Mouse (Mus musculus): ENCODE results near the gene Zgpat.

Gene Zgpat

DNA sequence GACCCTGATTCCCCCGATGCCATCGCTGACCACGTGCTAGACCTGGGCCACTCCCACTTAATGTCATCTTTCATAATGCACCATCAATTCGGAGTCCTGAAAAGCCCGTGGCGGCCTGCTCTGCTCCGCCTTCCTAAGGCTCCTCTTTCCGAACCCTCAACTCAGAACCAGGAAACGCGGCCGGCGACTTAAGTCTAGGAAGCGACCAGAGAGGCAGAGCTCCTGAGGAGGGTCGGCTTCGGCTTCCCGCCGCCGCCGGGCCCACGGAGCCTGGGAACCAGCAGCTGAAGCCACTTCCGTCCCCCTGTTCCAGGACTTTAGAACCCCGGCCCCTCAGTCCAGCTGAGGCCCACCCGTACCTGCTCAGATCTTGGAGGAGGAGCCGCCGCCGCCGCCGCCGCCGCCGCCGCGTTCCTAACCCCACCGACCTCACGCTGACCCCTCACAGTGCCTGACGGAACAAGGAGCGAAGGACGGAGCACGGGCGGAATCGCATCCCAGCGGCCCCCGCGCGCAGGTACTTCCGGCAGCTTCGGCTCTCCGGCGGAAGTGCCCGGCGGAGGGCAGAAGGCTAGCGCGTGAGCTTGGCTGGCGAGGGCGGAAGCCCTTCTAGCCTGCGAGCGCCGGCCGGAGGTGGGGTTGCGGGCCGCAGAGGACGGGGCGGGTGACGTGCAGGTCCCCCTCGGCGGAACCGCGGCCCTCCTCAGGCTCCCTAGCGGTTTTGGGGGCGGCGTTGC, at the start of gene Zgpat, which contains the start of gene Arfrp1:
TSS of gene Zgpat (plus strand) at position 69 of the 737 bp plus-strand sequence.
TSS of gene Arfrp1 (minus strand) at position 545 of the 737 bp plus-strand sequence.
- DNase-seq (ENCODE audit: low spot score in 2 of 2) = peak; percentile 80 to 84

DNA sequence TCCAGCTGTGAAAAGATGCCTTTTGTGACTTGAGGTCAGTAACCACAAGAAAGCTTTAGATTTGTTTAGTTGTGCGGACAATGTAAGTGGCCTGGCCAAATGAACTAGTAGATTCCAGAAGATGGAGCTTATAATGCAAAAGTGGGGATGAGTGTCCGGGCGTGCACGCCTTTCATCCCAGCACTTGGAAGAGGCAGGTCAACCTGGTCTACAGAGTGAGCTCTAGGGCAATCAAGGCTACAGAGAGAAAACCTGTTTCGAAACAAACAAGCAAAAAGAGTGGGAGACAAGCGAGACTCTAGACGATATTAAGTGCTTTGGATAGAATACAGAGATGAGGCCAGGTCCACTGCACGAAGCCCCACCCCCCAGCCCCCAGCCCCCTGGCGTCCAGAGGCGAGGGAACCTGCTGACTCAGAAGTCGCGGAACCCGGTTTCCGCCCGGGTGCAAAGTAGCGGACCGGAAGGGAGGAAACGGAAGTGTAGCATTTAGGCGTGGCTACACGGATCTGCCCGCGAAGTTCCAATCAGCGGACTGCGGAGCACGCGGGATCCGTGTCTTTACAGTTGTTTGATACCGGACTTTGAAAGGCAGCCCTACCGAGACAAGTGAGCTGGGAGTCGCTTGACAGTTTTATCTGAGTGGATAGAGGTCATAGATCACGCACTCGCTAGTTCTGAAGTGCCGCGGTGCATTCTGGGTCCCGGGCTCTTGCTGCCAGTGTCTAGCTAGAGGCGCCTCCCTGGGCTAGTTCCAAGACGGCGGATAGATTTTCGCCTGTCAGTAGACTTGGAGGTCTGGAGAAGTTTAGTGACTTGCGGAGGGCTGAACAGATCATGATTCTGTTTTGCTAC, 45.3 kb upstream of the Zgpat start, which contains the start of gene Rtel1:
TSS of gene Rtel1 (plus strand) at position 492 of the 855 bp plus-strand sequence.
- peak; percentile 71 to 78 for DNase-seq (ENCODE audit: low spot score in 2 of 2)

DNA sequence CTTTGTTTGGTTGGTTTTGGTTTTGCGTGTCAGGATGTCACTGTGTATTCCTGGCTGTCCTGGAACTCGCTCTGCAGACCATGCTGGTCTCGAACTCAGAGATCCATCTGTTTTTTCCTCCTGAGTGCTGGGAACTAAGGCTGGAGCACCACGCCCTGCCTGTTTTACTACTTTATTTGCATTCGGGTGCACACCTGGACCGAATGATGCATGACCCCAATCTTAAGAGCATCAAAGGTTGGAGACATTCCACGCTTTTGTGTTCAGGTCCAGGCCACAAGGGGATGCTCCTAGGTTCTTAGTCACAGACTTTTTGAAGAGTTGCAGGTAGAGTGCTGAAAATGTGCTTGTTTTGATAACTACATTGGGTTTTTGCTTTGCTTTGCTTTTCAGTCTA, 44.6 kb upstream of the Zgpat start:
- no peak for DNase-seq (ENCODE audit: low spot score in 2 of 2)

DNA sequence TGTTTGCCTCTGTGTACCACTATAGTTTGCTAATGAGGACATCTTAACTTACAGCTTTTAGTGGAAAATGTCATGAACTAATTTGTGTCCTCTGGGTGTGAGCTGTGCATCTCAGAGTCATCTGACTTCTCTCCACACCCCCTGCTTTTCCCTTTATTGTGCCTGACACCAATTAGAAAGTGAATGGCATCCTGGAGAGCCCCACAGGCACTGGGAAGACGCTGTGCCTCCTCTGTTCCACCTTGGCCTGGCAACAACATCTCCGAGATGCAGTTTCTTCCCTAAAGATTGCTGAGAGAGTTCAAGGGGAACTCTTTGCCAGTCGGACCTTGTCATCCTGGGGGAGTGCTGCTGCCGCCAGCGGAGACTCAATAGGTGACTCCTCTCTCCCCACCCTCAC, 42.6 kb upstream of the Zgpat start:
- no peak for DNase-seq (ENCODE audit: low spot score in 2 of 2)

DNA sequence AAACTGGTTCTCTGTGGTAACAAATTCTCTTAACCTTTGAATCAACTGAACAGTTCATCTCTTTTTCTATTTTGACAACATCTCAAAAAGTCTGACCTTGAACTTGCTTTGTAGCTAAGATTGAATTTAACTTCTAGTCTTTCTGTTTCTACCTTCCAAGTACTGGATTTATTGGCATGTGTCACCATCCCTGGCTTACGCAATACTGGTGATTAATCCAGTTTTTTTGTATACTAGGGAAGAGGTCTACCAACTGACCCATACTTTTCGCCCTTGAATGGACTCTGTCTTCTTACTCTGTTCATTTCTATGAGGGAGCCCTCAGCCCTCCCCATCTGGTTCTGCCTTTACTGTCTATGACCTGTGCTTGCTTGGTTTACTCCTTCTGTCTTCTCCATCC, 38.6 kb upstream of the Zgpat start:
- DNase-seq (ENCODE audit: low spot score in 2 of 2) = no peak

DNA sequence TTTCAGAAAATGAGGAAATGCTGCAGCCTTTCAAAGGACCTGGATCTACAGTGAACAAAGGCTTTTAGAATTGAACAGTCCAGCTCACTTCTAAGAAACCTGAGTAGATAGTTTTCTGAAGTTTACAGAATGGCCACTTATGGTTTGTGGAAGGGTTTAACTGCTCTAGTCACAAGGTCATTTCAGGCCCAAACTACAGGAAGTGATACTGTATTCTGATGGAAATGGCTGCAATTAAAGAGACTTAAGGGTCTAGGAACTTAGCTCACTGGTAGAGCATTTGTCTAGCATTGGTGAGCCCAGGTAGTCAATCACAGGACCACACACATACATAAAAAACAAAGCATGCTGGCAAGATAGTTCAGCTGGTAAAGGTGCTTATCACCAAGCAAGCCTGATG, 32.2 kb upstream of the Zgpat start:
- DNase-seq (ENCODE audit: low spot score in 2 of 2) = no peak

DNA sequence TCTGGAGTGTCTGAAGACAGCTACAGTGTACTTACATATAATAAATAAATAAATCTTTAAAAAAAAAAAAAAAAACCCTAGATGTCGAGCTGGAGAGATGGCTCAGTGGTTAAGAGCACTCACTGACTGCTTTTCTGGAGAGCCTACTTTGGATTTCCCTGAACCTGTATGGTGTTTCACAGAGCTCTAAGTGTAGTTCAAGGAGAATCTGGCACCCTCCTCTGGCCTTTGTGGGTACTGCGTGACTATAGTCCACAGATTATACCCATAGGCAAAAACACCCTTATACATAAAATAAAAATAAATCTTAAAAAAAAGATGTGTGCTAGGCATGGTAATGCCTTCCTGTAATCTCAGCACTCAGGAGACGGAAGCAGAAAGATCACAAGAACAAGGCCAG, 30.7 kb upstream of the Zgpat start:
- peak; percentile 58 to 73 for DNase-seq (ENCODE audit: low spot score in 2 of 2)

DNA sequence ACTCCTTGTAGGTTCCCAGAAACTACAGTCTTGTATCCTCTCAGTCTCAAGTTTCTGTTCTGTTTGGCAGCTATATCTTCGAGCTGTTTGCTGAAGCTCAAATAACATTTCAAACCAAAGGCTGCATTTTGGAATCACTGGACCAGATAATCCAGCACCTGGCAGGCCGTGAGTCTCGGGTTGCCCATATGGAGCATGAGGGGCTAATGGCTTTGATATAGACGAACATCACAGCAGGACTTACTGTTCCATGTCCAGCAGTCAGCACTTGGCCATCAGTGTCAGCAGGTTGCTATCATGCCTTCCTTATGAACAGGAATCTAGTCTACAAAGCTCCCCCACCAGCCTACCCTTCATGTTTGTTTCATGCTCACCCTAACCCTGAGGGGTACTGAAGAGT, 24.3 kb upstream of the Zgpat start:
- DNase-seq (ENCODE audit: low spot score in 2 of 2) = no peak

DNA sequence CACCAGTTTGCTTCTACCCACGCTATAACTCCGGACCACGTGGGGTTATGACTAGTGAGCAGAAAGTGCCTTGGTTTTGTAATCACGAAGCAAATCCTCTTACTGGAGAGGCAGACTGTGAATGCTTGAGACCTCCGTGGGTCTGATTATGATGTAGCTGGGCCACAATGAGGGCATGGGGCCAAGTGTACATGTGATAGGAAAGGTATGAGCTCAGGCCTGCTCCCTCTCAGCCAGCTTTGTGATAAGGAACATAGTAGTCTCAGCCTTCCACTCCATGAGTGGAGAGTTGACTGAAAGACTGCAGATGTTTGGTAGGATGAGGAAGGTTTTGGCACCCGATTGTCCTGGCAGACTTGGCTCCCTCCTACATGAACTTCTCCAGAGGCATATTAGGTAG, 22.0 kb upstream of the Zgpat start:
- DNase-seq (ENCODE audit: low spot score in 2 of 2) = no peak

DNA sequence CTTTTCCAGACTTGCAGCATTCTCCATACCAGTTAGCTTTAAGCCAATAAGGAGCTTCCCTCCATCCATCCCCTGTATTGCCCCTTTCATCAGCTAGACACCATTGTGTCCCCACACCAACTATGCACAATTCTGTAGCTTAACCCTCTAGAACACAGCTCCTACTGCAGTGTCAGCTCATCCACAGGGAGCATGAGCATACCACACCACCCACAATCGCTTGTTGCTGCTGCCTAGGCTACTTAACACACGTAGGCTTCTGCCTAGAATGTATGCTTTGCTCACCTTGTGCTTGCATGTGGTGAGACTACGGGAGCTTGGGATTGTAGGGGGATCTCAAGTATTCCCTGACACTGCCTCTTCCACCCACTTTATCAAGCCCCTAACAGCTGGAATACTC, 7.9 kb upstream of the Zgpat start:
- no peak for DNase-seq (ENCODE audit: low spot score in 2 of 2)

DNA sequence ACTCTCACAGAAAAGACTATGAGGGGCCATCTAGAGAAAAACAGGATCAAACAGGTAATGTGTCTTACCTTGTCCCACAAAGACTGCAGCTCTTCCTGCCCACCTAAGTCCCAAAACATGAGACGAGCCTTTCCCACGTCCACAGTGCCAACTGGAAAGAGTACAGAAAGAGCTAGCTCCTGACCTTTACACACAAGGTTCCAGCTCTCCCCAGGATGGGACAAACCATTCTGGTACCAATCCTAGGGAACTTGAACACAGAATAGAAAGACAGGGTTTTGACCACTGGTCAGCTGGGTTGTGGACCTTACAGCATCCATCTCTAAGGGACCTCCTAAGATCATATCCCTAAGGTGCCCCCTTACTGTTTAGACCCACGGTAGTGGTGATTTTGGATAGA, 782 bp upstream of the Zgpat start:
- no peak for DNase-seq (ENCODE audit: low spot score in 2 of 2)

DNA sequence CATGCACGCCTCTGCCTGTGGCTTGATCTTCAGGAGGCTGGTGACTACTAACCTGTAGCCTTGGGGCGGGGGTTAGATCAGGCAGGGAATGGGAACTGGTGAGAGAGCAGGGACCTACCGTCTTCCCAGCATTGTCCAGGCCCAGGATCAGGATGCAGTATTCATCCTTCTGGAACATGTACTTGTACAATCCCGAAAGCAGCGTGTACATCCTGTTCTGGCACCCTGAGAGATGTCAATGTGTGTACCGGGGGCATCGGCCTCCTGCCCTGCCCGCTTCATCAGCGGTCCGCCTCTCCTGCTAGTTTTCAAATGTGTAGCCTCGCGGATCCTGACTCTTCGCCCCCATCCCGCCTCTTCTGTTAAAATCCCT, 255 bp upstream of the Zgpat start:
- no peak for DNase-seq (ENCODE audit: low spot score in 2 of 2)

DNA sequence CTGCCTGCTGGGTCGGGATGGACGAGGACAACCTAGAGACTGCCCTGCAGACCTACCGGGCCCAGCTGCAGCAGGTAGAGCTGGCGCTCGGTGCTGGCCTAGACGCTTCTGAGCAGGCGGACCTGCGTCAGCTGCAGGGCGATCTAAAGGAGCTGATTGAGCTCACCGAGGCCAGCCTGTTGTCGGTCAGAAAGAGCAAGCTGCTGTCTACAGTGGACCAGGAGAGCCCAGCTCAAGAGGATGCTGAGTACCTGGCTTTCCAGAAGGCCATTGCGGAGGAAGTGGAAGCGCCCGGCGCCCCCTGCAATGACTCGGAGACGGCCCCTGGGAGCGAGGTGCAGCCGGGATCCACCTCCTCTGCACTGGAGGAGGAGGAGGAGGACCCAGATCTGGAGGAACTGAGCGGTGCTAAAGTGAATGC, 937 bp downstream of the Zgpat start:
- no peak for DNase-seq (ENCODE audit: low spot score in 2 of 2)

DNA sequence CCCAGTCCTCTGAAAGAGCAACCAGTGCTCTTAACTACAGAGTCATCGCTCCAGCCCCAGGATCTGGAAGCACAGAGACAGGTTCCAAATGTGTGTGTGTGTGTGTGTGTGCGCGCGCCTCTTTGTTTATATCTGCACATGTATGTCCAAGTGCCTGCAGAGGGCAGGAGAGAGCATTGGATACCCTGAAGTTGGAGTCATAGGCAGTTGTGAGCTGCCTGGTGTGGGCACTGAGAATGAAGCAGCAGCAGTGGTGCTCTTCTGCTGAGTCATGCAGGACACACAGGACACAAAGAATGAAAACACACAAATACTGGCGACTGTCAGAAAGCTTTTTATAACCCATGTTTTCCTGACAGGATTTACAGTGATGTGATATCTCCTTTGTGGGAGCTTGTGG, 5.3 kb downstream of the Zgpat start:
- DNase-seq (ENCODE audit: low spot score in 2 of 2) = no peak

DNA sequence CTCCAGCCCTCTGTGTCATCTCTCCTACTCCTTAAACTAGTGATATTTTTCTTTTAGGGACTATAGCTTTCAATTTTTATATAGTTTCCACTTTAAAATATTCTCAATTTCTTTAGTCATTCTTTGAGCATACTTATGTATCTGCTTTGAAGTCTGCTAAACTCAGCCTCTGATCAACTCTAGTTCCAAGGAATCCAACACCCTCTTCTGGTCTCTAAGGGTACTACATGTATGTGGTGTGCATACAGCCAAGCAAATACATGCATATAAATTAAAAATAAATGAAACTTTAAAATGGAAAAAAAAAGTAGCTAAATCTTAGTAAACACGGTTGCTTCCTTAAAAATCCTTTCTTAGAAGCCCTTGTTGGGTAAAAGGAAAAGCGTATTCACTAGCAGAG, 11.1 kb downstream of the Zgpat start:
- peak in 1 of 2 experiments; percentile 30 for DNase-seq (ENCODE audit: low spot score in 2 of 2)

DNA sequence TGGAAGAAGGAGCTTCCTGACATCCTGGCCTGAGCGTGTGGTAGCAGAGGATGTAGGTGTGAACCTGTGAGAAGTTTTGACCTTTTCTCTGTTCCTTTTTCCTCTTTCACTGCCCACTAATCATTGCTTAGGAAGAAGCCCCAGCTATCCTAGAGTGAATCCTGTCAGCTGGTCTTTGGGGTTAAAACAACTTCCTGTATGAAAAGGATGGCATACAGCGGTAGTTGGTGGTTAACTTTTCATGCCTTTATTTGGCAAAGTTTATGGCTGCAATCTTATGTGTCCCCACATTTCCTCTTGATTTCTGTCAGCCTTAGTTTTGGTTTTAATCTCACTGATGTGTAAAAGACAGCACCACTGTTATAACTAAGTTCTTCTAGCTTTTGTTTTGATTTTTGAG, 12.5 kb downstream of the Zgpat start:
- DNase-seq (ENCODE audit: low spot score in 2 of 2) = peak; percentile 16 to 30

DNA sequence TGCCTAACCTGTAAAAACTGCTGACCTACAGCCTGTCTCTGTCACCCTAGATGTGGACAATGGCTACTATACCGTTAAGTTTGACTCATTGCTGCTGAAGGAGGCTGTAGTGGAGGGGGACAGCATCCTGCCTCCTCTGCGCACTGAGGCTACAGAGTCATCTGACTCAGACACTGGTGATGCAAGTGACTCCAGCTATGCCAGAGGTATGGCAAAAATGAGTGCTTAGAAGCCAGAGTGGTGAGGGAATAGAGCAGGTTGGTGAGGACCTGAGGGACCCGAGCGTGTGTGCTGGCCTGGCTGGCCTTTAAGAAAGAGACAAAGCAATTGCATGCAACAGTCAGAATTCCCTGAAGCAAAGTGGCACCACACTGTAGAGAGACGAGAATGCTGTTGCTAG, 14.0 kb downstream of the Zgpat start:
- no peak for DNase-seq (ENCODE audit: low spot score in 2 of 2)

DNA sequence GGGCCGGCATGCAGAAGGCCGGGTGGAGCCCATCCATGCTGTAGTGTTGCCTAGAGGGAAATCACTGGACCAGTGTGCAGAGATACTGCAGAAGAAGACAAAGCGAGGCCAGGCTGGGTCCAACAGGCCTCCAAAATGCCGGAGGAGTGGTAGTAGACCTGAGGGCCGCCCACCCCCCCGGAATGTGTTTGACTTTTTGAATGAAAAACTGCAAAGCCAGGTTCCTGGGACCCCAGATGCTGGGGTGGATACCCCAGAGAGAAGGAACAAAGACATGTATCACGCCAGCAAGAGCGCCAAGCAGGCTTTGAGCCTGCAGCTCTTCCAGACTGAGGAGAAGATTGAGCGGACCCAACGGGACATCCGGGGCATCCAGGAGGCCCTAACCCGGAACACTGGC, 15.1 kb downstream of the Zgpat start, which contains the start of gene Lime1:
TSS of gene Lime1 (plus strand) at position 301 of the 400 bp plus-strand sequence.
- no peak for DNase-seq (ENCODE audit: low spot score in 2 of 2)

DNA sequence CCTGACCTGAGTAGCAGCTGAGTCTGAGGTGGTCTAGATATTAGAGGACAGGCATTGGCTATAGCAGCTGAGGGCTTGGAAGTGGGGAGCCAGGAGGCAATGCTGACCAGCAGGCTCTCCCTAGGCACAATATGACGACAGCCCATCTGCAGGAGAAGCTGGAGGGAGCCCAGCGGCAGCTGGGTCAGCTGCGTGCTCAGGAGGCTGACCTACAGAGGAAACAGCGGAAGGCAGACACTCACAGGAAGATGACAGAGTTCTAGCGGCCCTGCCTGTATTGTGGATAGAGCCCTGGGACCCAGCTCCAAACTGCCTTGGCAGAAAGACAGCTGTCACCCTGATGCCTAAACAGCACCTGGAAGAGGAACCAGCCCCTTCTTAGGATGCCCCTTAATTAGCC, 15.5 kb downstream of the Zgpat start:
- no peak for DNase-seq (ENCODE audit: low spot score in 2 of 2)

DNA sequence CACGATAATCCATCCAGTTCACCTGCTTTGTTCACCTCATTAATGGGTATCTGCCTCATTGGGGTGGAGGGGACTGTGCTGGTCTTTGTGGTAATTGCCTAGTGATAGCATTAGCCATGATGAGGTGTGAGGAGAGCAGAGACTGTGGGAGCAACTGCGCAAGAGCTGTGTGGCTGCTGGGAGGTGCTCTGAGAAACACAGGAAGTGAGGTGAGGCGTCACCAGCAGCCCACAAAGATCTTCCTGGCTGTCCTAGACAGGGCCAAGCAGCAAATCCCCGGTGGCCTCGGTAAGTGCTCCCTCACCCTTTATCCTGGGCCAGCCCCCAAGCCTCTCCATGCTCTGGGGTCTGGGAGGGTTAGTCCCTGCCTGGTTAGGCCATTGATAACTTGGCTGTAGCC, 16.4 kb downstream of the Zgpat start:
- peak; percentile 67 to 79 for DNase-seq (ENCODE audit: low spot score in 2 of 2)

DNA sequence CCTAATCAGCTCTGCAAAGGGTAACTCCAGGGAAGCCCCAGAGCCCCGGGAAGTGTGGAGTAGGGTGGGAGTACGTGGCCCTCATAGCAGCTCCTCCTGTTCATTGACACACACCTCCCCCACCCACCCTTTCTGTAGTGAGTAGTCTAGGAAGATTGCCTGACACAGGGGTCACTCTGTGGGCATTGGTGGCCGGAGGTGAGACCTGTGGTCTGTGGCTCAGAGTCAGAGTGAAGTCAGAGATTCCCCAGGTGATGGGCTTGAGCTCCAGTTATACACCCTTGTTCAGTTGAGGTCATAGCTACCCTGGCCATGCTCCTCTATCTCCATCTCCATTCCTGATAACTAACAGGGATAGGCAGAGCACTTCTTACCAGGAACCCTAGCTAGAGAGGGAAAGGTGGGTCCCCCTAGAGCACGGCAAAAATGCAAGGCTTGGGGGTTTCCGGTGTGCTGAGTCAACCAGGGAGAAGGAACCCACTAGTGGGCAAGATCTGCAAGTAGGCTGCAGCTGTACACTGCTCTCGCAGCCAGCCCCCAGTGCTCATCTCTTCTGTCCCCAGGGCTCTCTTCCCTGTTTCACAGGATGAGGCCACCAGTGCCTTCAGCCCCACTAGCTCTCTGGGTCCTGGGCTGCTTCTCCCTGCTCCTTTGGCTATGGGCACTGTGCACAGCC, 17.0 kb downstream of the Zgpat start:
- peak; percentile 46 to 70 for DNase-seq (ENCODE audit: low spot score in 2 of 2)

DNA sequence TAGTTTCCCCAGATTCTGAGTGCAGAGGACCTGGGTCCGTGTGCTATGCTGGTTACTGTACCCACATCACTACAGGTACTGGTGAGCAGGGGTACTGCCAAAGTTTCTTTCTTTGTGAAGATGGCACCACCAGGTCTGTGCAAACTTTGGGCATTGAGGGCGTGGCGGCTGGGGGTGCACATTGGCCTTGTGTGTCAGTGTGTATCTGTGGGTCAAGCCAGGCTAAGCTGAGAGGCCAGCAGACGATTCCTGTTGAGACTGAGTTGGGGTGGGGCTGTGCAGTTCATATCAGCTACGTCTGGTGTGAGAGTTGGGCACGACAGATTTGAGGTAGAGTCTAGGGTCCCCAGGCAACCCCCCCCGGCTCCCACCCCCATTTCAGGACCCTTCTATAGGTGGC, 19.7 kb downstream of the Zgpat start:
- no peak for DNase-seq (ENCODE audit: low spot score in 2 of 2)

Data from natural killer cell, adult 2 months (primary cell).